Mouse (Mus musculus): Measurements from ENCODE around the gene Gm45716.

The Gm45716 gene

GRCm38 (mm10) chr11:90187441-90187840 is at the start of gene Gm45716:
Gene Gm45716 (plus strand): TSS chr11:90187683.
- DNase-seq (ENCODE audit: low read depth, low spot score) = no peak

DNA sequence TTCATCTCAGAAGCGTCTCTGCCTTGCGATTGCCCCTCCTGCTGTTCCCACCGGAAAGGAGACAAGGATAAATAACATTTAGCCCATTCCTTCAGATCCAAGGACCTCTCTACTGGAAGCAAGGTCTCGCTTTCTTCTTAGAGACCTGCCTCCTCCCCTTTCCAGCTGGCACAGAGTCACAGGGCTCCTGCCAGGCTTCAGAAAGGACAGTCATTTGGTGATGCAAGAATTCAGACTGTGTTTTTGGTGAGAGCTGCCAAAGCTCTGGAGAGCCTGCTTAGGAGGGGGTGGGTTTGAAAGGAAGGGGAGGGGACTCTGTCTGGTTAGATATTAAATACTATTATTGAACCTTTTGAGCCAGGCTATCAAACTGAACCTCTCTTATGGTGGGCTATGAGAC is 45.1 kb upstream of the Gm45716 start:
- DNase-seq (ENCODE audit: low read depth, low spot score) = peak; percentile 87

- peak; percentile 72 for DNase-seq (ENCODE audit: low read depth, low spot score)
Observed at GRCm38 (mm10) chr11:90142936-90143335, 44.5 kb upstream of the Gm45716 start.

DNA sequence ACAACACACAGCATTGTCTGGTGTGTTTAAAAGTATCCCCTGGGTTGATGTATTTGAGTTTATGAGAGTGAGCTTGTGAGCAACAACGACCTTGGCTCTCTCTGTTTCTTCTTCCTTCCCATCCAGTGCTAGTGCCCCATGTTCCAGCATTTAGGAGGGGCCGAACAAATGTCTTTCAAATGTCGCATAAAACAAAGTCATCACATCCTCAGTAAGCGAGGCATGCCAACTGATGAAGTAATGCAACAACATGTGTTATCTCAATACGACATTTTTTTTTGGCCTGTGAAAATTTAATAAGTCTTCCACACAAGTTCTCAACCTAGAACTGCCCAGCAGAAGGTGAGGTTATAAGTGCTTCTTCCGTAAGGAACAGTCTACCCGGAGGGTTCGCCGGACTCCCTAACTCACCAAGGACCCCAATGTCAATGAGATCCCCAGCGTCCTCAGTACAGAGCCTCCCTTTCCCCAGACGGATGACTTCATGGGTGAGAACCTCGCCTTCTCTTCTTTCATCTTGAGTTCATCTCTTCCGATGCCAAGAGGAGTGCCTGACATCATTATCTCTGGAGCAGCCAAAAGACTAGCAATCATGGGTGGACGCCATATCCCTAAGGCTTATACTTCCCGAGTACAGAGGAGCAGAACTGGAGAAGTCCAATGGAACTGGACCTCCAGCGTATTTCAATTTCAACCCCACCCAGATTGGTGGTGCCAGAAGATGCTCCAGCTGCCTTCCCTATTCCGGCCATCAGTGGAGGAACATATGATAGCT is 41.2 kb upstream of the Gm45716 start:
- DNase-seq (ENCODE audit: low read depth, low spot score) = peak; percentile 85

DNA sequence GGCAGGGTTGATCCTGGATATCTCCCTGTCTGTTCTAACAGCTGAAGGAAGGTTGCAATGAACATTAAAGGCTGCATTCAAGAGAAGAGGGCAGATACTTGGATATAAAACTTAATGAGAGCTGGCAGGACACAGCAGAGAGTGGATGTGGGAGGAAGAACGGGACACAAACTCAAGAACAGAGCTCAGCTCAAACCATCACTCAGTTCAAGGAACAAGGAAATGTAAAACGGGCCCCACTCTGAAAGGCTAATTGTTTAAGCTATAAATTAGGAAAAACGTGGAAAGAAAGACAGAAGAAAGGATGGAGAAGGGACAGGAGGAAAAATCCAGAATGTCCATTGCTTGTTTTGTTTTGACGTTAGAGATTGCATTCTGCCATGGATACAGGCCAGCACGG is 32.4 kb upstream of the Gm45716 start:
- no peak for DNase-seq (ENCODE audit: low read depth, low spot score)

DNA sequence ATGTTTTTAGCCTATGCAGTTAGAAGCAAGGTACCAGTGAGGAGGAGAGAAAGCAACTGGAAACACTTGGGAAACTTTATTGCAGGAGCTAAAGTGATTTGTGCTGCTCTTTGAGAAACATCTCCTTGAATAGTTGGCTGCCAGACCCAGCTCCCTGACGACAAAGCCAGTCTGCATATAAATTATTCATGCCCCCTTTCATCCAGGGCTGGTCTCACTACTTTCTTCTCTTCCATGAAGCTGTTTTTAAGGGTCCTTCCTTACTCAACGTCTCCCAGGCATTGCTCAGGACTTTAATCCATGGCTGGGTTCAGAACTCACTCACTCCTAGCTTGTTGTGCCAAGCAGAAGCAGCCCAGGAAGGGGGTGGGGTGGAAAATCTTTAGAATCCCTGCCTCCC is 32.0 kb upstream of the Gm45716 start:
- no peak for DNase-seq (ENCODE audit: low read depth, low spot score)

GRCm38 (mm10) chr11:90167771-90168170 is 19.7 kb upstream of the Gm45716 start:
- no peak for DNase-seq (ENCODE audit: low read depth, low spot score)

GRCm38 (mm10) chr11:90168338-90169065 is 19.0 kb upstream of the Gm45716 start:
- no peak for DNase-seq (ENCODE audit: low read depth, low spot score)

DNA sequence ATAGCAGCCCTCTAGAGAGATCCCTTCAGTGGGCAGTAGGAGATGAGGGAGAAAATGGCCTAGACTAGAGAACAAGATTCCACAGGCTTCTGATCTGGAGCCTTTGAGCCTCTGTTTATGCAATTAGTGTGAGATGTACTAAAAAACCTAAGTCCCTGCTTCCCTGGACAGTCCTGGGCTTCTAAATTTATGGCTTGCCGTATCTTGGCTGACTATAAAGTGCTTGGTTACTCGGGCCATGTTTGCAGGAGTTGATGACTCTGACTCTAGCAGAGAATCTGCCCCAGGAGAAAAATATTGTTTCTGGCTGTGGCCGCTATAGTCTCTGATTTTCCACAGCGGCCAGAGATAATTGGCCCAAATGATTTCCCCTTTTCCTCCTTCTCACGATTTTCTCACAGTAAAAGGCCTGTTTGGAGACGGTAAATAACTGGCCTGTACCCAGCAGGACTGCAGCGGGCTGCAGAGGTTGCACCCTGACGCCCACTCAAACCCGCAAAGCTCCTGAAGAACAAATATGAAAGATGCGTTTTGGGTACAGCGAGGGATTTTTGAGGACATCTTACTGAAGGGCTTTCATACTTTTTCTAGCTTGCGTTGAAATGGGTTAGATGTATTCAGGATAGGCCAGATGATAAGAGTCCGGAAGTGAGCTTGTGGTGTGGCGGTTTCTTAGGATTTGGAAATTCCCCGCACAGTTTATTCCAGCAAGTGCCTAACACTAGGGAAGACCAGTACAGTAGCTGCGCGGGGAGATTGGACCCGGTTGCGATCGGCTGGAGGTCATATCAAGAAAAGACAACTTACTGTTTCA is 18.1 kb upstream of the Gm45716 start:
- DNase-seq (ENCODE audit: low read depth, low spot score) = peak; percentile 52

- DNase-seq (ENCODE audit: low read depth, low spot score) = peak; percentile 63
Observed at GRCm38 (mm10) chr11:90170014-90170320, 17.5 kb upstream of the Gm45716 start.

- DNase-seq (ENCODE audit: low read depth, low spot score) = no peak
Observed at GRCm38 (mm10) chr11:90172331-90172730, 15.2 kb upstream of the Gm45716 start.

DNA sequence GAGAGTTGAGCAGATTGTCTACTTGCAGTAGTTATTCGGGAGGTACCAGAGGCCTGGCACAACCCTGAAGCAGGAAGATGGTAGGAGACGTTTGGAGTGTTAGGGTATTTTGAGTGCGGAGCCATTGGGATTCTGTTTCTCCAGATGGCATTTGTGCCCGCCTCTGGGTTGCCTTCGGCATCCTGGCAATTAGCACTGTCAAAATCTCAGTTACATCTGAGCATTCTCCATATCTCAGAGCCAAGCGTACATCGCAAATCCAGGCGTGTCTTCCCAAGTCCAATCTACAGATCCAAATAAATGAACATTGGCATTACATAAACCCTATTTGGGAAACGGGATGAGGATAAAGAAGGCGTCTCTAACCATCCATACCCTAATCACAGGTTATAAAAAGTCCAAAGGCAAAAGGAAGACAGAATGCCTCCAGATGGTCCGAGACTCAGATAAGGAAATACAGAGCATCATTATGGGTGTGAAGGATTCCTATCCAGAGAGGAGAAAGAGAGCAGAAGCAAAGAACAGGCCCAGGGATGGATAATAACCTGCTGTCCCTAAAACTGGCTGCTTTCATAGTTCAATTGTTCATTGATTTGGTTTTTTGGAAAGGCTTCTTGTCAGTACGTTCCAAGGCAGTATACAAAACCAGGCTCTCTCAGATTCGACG is 11.7 kb upstream of the Gm45716 start:
- DNase-seq (ENCODE audit: low read depth, low spot score) = no peak

GRCm38 (mm10) chr11:90177389-90177788 is 10.1 kb upstream of the Gm45716 start:
- no peak for DNase-seq (ENCODE audit: low read depth, low spot score)

DNA sequence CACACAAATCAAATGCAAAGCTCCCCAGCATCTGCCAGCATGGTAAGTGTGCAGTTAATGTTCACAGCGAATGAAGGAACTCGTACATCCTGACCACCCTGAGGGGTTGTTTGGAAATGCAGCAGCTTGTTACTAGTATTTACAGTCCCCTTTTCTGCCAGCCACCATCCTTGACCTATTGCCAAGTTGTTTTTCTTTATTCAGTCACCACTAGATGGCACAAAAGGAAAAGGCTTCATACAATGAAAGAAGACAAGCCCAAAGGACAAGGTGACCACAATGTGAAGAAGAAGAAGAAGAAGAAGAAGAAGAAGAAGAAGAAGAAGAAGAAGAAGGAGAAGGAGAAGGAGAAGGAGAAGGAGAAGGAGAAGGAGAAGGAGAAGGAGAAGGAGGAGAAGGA is 4.1 kb upstream of the Gm45716 start:
- DNase-seq (ENCODE audit: low read depth, low spot score) = peak; percentile 48

- DNase-seq (ENCODE audit: low read depth, low spot score) = no peak
Observed at GRCm38 (mm10) chr11:90184756-90185155, 2.7 kb upstream of the Gm45716 start.

DNA sequence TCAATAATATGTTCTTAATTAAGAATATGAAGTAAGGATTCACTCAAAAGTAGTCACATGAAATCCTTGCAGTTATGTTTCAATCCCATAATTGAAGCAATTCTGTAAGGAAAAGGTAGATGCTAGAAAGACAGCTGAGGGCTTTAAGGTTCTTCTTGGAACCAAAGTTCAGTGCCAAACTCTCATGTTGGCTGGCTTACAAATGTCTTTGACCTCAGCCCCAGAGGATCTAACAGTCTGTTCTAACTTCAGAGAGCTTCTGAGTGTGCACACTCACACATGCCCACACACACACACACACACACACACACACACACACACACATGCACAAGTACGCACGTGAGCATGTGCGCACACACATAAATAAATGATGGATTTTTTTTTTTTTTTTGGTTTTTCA is 2.7 kb downstream of the Gm45716 start:
- no peak for DNase-seq (ENCODE audit: low read depth, low spot score)

DNA sequence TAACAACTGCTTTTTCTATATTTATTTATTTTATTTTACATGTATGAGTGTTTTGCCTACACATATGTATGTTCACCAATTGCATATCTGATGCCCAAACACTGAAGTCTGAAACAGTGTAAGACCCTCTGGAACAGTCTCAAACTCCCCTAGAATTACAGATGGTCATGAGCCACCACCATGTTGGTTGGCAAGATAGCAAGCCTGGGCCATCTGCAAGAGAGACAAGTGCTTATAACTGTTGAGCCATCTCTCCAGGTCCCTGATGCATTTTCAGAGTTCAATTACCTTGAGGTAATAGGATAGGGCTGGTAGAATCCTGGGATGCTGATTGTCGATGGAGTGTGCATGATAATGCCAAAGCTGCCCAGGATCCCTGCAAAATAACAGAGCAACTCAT is 7.5 kb downstream of the Gm45716 start:
- no peak for DNase-seq (ENCODE audit: low read depth, low spot score)

DNA sequence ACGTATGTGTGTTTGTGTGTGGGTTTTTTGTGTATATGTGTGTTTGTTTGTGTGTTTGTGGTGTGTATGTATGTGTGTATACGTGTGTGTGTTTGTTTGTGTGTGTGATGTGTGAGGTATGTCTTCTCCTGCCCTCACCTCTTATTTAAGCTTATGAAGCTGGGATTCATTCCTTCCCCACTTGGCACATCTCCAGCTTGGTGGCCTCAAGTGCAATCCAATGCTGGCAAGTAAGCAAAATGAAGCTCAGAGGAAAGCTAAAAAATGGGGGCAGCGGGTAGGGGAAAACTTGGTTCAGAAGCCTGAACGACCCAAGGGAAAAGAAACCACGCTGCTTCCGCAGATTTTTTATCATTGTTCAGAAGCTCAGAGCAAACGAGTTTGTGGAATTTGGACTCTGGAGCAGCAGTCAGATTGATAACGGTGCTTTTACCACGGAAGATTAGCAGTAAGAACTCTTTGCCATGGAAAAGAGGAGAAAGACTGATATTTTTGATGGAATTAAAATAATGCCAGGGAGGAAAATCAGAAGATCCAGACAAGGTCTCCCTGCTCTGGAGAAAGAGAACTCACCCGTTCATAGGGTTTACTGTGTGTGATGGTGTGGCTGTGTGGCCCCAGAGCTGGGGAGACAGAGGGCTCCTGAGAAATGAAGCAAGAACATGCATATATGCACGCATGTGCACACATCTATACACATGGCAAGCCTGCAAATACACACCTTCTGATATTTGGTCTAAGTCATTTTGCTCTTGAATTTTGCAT is 8.5 kb downstream of the Gm45716 start:
- DNase-seq (ENCODE audit: low read depth, low spot score) = no peak

GRCm38 (mm10) chr11:90196521-90197215 is 9.2 kb downstream of the Gm45716 start:
- DNase-seq (ENCODE audit: low read depth, low spot score) = no peak

- no peak for DNase-seq (ENCODE audit: low read depth, low spot score)
Observed at GRCm38 (mm10) chr11:90198048-90198447, 10.6 kb downstream of the Gm45716 start.

GRCm38 (mm10) chr11:90200826-90201225 is 13.3 kb downstream of the Gm45716 start:
- DNase-seq (ENCODE audit: low read depth, low spot score) = no peak

All from skeletal muscle tissue, adult 2 months (tissue).